Mouse (Mus musculus) mouse trophoblast stem cell (cell line): ENCODE data around the gene Opn4.

ENCODE experiments used
- in situ Hi-C, 2 experiments: fragments of 300-500 bp; cut with MseI, MboI; formaldehyde crosslinking; loops; 2 replicates in 1 of 2; 3 replicates in 1 of 2; pipeline ENCODE4 v1.15.1; 2025

Gene Opn4

DNA sequence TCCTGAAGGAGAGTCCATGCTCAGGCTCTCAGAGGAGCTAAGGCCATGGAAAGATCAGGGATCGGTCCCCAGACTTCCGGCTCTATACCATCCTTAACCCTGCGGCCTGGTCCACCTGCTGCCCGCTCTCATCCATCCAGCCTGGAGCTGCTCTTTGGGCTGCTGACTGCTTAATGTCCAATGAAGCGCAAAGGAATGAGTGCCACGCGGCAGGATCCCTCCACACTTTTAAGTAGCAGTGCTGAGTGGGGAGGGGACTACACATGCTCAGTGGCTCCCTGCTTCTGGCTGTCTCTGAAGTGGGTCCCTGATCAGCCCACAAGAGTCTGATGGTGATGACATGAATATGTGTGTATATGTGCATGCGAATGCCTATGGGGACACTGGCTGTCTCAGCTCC lies at the start of gene Opn4:
TSS of gene Opn4 (minus strand) at position 202 of the 400 bp plus-strand sequence.
- in situ Hi-C loops = no loop called here

DNA sequence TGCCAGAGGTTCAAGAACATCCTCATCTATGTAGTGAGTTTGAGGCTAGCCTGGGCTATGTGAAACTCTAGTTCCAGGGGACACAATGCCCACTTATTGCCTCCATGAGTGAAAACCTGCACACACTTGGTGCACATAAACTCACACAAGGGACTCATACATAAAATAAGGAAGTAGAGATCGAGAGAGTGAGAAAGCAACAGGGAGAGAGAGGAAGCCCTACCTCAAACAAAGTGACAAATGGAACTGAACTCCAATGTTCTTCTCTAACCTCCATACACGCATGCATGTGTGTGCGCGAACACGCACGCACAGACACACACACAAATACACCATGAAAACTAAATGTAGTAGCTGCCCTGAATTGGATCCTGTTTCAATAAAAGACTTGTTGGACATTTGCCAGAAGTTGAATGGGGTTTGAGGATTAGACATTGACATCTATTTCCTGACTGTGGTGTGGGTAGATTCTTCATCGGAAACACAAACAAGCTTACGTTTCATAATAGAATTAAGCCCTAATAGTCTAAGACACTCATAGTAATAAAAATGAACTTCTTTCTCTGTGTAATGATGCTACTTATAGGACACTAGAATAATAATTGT lies 48.0 kb upstream of the Opn4 start:
- in situ Hi-C loops = no loop called here

DNA sequence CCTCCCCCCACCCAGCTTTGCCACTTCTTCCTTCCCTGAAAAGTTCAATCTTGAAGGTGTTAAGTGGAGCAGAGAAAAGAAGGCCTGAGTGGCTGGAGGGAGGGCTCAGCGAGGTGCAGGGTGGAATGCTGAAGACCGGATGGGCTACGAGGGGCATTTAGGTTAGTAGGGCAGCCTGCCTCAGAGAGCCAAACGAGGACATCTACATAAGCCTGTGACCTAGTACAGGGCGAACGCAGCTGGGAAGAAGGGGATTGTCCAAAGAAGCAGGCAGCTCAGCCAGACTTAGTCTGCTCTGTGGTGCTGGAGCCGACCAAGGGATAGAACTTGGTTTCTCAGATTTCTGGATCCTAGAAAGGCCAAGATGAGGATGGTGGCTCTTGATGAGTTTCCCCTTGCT lies 44.2 kb upstream of the Opn4 start:
- in situ Hi-C loops = no loop called here

DNA sequence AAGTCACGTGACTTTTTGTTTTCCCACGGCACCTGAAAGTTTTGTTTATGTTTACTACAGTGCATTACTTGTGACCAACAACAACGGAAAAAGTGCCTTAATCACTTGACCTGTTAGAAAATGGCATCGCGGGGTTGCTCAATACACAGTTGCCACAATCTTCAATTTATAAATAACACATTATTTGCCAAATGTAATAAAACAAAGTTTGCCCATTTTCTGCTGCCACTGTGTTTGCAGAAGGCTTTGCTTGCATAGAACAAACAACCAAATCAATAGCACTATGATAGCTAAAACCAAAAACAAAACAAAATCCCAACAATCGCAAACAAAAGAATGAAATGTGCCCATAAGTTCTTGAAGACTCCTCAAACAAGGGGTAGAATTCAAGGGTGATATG lies 35.8 kb upstream of the Opn4 start:
- in situ Hi-C loops = no loop called here

DNA sequence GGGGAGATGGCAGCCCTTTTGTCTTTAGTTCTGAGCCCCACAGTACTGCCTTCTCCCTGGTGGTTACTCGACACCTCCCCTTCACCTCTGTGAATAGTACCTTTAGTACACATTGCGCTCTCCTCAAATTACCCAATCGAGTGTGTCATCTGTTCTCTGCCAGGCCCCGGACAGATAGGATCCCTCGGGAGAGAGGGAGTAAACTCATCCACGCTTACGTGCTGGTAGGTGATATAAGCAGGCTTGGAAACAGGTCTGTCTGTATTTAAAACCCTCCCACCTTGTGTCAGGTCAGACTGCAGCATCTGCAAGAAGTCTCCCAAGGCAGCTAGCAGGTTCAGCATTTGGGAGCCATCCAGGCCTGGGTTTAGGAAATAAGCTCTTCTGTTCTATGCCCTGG lies 35.2 kb upstream of the Opn4 start:
- in situ Hi-C loops = no loop called here

DNA sequence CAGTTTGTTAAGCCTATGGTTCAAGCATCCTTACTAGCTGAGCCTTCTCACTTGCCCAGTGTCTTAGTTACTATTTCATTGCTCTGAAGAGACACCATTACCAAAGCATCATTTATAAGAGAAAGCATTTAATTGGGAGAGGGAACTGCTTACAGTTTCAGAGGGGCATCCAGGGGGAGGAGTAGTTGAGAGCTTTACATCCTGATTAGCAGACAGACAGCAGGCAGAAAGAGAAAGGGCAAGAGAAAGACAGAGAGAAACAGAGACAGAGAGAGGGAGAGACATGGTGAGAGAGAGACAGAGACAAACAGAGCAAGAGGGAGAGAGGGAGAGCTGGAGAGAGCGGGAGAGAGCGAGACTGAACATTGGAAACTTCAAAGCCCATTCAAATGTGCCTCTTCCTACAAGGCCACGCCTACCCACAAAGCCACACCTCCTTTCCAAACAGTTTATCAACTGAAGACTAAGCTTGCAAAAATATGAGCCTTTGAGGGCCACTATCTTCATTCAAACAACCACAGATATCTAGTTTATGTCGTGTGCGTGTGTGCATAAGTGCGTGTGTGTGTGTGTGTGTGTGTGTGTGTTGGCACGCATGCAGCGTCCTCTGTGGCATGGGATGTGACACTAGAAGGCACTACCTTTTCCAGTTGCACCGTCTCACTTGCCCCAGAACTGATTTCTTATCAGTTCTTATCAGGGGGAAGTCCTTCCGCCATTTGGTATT lies 32.9 kb upstream of the Opn4 start:
- in situ Hi-C loops = no loop called here

DNA sequence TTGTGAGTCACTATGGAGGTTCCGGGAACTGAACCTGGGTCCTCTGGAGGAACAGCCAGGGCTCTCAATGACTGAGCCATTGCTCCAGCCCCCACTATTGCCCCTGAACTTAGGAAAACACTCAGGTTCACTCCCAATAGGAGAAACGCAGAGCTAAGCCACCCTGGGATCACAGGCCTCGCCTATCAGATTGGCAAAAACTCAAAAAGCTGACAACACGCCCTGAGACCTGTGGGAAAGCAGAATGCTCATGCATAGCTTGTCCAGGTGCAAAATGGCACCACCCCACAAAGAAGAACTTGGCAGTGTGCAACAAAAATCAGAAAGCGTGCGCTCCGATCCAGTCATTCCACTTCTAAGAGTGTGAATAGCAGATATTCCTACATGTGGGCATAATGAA lies 26.9 kb upstream of the Opn4 start:
- in situ Hi-C loops = loop anchor here (5.0 to 10.0 kb wide), 2 partner anchors 35 to 48 kb away; partner anchors contain the start of gene Wapl (in 1 of the 2)

DNA sequence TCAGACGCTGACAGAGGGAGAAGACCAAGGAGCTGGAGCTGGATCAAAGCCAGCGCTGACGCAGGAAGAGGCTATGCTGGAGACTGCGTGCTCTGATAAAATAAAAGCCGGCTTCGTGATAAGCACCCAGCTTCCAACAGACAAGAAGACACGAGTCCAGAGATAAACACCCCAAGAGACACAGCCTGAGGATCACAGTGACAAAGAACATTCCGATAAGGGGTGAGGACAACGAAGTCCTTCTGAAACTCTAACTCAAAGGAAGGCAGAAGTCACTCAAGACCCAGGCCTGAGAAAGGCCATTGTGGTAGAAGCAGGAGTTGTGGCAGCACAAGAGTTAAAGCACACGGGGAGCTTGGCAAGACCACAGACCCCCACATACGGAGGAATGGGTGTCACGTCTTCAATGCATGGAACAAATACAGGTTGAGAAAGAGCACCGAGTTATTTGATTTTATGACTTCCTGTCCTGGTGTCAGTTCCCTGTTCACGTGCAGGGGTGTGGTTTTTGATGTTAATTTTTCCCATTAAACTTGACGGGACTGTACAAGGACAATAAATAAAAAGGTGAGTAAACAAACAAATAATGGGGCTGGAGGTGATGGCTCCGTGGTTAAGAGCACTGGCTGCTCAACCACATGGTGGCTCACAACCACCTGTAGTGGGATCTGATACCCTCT lies 23.7 kb upstream of the Opn4 start:
- in situ Hi-C loops = loop anchor here in 1 of 2 experiments (10.0 kb wide), 1 partner anchor 51 kb away; the partner anchor contains the start of gene Wapl

DNA sequence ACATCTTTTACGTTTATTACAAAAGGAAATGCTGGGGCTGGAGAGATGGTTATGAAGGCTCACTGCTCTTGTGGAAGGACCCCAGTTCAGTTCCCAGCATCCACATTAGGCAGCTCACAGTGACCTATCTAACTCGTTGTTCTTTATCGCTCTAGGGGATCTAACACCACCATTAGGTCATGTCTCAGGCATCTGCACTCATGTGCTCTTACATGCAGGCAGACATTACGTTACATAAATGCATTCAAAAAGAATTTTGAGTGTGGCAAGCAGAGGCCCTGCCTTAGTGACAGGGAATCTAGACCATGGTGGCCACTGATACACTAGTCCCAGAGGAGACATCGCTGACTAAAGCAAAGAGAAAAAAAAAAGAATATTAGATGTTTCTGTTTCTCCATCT lies 23.1 kb upstream of the Opn4 start:
- in situ Hi-C loops = loop anchor here in 1 of 2 experiments (10.0 kb wide), 1 partner anchor 52 kb away; the partner anchor contains the start of gene Wapl

DNA sequence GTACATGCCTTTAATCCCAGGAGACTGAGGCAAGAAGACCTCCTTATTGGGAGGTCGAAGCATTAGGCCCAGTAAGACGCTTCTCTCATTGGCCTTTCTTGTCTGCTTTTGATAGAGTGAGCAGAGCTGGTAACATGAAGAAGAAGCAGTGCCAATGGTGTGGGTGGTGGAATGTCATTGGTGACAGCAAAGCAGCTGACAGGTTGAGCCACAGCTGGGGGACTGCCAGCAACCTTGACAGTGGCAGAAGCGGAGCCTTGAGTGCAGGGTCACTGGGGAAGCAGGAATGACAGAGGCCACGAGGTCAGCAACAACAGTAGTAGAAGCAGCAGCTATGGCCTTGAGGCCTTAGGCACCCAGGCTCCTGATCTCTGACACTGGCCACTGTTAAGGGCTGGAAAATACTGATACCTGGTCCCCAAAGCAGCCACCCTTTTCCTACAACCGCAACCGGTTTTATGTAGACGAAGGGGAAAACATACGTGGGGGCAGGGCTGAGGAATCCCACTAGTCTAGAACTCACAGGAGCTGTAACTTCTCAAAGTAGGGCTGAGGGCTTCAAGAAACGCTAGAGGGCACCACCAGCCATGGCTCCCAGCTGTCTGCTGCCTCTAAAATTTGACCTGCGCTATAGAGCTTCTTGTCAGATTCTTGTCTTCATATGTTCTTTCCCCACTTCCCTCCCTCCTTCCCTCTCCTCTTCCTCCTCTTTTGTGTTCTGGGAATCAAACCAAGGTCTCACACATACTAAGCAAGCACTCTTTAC lies 20.9 kb upstream of the Opn4 start:
- in situ Hi-C loops = loop anchor here in 1 of 2 experiments (10.0 kb wide), 1 partner anchor 54 kb away; the partner anchor contains the start of gene Wapl

DNA sequence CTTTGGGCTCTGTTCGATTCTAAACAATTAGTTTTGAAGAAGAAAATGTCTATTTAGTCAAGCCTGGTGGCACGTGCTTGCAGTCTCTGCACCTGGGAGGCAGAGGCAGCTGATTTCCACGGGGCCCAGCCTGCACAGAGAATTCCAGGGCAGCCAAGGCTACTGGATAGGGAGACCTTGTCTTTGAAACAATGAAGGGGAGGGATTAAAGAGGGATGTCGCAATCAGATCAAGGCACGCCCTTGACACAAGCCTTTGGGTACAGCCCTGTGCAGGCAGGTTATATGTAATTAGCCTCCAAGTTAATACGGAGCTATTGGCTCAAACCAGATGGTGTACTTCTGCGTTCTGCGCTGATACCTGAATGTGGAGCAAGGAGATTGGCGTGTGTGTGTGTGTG lies 18.9 kb upstream of the Opn4 start:
- in situ Hi-C loops = no loop called here

DNA sequence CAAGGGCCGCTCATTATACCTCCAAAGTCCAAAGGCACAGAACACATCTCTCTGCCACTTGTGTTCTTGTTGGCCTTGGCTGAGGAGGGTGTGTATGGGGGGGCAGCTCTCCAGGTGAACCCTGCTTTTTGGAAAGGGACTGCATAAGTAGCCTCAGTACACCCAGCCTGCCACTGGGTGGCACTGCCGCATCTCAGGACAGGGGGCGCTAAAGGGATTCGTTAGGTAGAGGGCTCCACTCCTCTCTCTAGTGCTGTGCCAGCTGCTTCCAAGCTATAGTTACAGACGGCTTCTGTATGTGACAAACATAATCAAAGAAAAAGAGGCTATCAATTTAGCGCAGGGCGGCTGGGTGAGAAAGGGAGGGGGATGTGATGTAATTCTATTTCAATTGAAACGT lies 16.9 kb upstream of the Opn4 start:
- in situ Hi-C loops = no loop called here

DNA sequence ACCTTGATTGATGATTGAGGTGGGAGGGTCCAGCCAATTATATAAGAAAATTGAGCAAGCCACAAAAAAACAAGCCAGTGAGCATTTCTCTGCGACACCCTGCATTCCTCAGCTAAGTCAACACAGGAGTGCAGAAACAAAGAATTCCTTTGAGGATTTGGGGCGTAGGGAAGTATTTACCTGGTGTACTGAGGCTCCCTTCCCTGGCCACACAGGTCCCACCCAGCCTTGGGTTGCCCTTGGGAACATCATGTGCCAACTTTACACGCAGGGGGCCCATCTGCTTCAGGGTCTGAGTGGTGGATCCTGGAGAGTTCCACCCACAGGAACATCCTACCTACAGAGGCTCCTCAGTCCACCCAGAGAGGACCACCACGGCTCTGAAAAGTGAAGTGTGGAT lies 15.7 kb upstream of the Opn4 start:
- in situ Hi-C loops = no loop called here

DNA sequence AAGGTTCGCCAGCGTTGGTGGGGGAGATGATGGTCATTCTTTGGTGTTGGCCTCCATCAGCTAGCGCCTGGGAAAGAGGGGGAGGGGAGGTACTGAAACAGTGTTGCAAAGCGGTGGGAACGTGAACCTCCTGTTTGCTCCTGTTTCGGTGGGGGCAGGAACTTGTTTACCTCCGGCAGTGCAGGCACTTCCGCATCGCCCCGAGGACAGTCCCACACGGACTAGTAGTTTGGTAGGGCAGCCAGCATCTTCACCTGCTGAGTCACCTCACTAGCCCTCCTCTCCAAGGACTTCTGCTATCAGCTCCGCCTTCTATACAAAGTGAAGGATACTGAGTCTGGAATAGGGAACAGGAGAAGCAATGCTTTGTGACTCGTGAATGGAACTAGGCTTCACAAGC lies 15.1 kb upstream of the Opn4 start:
- in situ Hi-C loops = no loop called here

DNA sequence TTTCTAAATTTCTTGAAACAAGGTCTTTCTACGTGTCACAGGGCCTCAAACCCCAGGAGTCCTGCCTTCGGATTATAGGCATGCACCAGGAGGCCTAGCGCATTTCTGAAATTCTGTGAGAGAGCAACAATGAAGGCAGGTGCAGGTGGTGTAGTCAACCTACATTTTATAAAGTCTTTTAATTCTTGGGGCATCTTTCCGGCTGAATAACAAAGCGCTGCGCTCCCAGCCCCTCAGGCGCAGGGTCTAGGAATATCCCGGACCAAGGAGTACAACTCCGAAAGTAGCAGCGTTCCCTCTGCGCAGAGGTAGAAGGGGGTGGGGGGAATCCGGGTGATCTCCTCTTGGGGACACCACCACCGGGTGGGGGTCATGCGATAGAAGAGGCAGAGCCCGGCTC lies 14.6 kb upstream of the Opn4 start:
- in situ Hi-C loops = loop anchor here (5.0 kb wide), 2 partner anchors 153 to 158 kb away; no protein-coding TSS in a partner anchor

DNA sequence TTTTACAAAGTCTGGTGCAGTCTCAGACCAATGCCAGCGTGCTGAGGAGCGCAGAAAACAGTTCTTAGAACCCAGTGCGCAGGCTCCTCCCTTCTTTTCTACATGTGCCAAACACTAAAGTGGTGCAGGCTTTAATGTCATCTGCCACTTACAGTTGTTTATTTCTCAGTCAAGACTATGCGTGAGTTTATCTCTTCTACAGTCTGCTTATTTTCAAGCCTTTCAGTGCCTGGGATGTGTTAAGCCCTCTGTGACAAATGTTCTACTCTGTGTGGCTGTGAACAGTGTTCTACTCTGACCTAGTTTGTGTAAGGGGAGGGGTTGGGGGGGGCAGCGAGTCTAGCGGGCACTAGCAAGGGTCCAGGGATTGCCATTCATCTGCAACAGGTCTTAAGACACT lies 13.6 kb upstream of the Opn4 start:
- in situ Hi-C loops = loop anchor here (5.0 kb wide), 2 partner anchors 154 to 159 kb away; no protein-coding TSS in a partner anchor

DNA sequence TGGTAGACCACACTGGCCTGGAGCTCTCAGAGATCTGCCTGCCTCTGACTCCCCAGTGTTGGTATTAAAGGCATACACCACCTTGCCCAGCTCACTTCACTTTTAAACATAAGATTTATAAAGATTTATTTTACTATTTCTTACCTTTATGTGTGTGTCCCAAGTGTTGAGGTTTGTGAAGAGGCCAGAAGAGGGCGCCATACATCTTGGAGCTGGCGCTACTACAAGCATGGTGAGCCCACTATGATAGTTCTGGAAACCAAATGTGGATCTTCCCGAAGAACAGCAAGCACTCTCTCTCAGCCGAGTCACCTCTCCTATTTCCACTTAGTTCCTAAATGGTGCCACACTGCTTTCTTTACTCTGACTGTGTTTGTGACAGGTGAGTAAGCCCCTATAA lies 12.3 kb upstream of the Opn4 start:
- in situ Hi-C loops = loop anchor here (5.0 kb wide), 2 partner anchors 155 to 160 kb away; no protein-coding TSS in a partner anchor

DNA sequence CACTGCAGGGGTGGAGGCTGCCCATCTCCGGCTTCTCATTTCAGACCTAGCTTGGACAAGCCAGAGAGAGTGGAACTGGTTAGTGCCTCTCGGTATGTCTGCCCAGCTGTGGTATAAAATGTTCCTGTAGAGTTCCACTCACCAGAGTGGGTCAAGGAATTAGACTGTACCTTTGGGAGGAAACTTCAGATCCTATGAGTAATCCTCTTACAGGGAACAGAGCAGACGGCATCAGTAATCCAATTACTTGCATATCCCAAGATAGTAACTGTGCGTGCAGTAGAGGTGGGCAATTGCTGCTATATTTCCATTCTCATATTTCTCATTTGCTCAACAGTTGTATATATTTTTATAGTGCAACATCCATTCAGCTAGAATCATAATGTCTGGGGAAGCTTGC lies 11.6 kb upstream of the Opn4 start:
- in situ Hi-C loops = loop anchor here (5.0 kb wide), 2 partner anchors 156 to 161 kb away; no protein-coding TSS in a partner anchor

DNA sequence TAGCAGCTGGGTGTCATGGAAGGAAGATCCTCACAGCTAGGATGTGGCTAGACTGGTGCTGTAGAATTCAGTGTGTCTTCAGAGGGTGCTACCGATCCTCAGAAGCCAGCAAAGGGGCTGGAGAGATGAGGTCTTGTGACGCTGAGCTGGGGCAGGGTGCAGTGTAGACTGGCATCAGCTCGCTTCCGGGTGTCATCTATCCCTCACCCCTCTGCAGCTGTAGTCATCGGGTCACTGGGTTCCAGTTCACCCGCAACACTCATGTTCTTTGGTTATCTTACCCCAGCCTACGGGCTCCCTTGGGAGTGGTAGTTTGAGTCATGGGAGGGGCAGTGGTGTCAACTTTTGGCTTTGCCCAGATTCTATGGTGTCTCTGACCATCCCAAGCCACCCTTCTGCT lies 2.0 kb upstream of the Opn4 start:
- in situ Hi-C loops = no loop called here

DNA sequence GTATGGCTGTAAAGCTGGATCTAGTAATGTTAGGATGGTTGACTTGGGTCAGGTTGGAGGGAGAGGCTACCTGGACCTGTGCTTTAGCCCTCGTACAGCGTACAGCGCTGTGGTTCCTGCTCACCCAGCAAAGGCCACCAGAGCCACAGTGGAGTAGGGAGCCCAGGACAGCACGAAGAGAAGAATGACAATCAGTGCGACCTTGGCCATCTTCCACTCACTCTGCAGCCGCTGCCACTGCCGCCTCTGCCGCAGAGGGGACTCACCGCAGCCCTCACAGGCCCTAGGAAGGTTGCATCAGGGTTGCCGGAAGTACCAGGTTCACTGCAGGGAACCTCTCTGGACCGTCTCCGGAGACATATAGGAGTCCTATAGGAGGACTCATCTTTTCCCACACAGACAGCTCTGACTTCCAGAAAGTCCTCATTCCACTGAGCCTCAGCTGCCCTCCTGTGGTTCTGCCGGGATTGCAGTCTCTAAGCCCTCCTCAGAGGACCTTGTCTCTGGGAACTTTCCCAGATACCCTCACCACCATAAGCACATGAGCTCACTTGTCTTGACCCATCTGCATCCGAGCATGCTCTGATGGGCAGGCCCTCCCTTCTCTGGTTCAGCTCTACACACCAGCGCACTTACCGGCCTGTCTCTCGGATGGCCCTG lies 4.2 kb downstream of the Opn4 start:
- in situ Hi-C loops = no loop called here
